Mouse (Mus musculus): ENCODE measurements around the gene Dtx3.
A peak's percentile ranks its signal among the peaks of the same experiment; 100 is the strongest.
"Not testable (repeated sequence)": the region's sequence is repeated elsewhere in the genome, so short reads cannot be mapped to it uniquely, and the experiment has no call there.

Gene Dtx3

GRCm38 (mm10) chr10:127165654-127166403 is 29.7 kb downstream of the Dtx3 start:
- DNase-seq (ENCODE audit: low spot score): peak; percentile 55

GRCm38 (mm10) chr10:127165354-127165653 is 30.2 kb downstream of the Dtx3 start:
- no peak for DNase-seq (ENCODE audit: low spot score)

GRCm38 (mm10) chr10:127164631-127165353 is 30.7 kb downstream of the Dtx3 start, which contains the start of gene B4galnt1:
Gene B4galnt1 (plus strand): TSS chr10:127165225.
- DNase-seq (ENCODE audit: low spot score): peak; percentile 77

- DNase-seq (ENCODE audit: low spot score): no peak
These were observed 31.3 kb downstream of the Dtx3 start for GRCm38 (mm10) chr10:127164190-127164589.

GRCm38 (mm10) chr10:127162771-127163261 is 32.7 kb downstream of the Dtx3 start:
- DNase-seq (ENCODE audit: low spot score): peak; percentile 34

- no peak for DNase-seq (ENCODE audit: low spot score)
These were observed 34.8 kb downstream of the Dtx3 start for GRCm38 (mm10) chr10:127160728-127161127.

- no peak for DNase-seq (ENCODE audit: low spot score)
These were observed 35.4 kb downstream of the Dtx3 start for GRCm38 (mm10) chr10:127160081-127160480.

GRCm38 (mm10) chr10:127158471-127158870 is 37.1 kb downstream of the Dtx3 start:
- no peak for DNase-seq (ENCODE audit: low spot score)

GRCm38 (mm10) chr10:127156511-127156910 is 39.0 kb downstream of the Dtx3 start:
- DNase-seq (ENCODE audit: low spot score): no peak

GRCm38 (mm10) chr10:127156089-127156488 is 39.4 kb downstream of the Dtx3 start:
- no peak for DNase-seq (ENCODE audit: low spot score)

GRCm38 (mm10) chr10:127154652-127155051 is 40.9 kb downstream of the Dtx3 start:
- DNase-seq (ENCODE audit: low spot score): no peak

- DNase-seq (ENCODE audit: low spot score): no peak
These were observed 41.3 kb downstream of the Dtx3 start for GRCm38 (mm10) chr10:127154241-127154640.

- no peak for DNase-seq (ENCODE audit: low spot score)
These were observed 42.2 kb downstream of the Dtx3 start for GRCm38 (mm10) chr10:127153323-127153722.

- not testable (repeated sequence) for DNase-seq (ENCODE audit: low spot score)
These were observed 43.0 kb downstream of the Dtx3 start for GRCm38 (mm10) chr10:127152556-127152955.

GRCm38 (mm10) chr10:127151233-127151632 is 44.3 kb downstream of the Dtx3 start:
- DNase-seq (ENCODE audit: low spot score): not testable (repeated sequence)

- DNase-seq (ENCODE audit: low spot score): no peak
These were observed 45.1 kb downstream of the Dtx3 start for GRCm38 (mm10) chr10:127150471-127150872.

GRCm38 (mm10) chr10:127147135-127147534 is 48.4 kb downstream of the Dtx3 start:
- no peak for DNase-seq (ENCODE audit: low spot score)

GRCm38 (mm10) chr10:127145303-127145702 is 50.2 kb downstream of the Dtx3 start:
- DNase-seq (ENCODE audit: low spot score): no peak

GRCm38 (mm10) chr10:127144536-127144935 is 51.0 kb downstream of the Dtx3 start:
- peak; percentile 52 for DNase-seq (ENCODE audit: low spot score)

- DNase-seq (ENCODE audit: low spot score): no peak
These were observed 52.3 kb downstream of the Dtx3 start for GRCm38 (mm10) chr10:127143228-127143627.

- peak; percentile 38 for DNase-seq (ENCODE audit: low spot score)
These were observed 54.0 kb downstream of the Dtx3 start for GRCm38 (mm10) chr10:127141500-127141899.

- no peak for DNase-seq (ENCODE audit: low spot score)
These were observed 54.6 kb downstream of the Dtx3 start for GRCm38 (mm10) chr10:127140971-127141370.

All from lung, postnatal 25 days (tissue).